Mouse (Mus musculus): Measurements from ENCODE around the gene Usp7.

GRCm38 (mm10) chr16:8771086-8771485 lies 21.0 kb downstream of the Usp7 start:
- TF ChIP-seq CHD1 (IDR thresholded peaks at IDR 0.05; ENCODE audit: low read depth, low read length) (no peak), GATA1 (IDR thresholded peaks at IDR 0.05; ENCODE audit: low read depth, low read length) (no peak), ELF1 (IDR thresholded peaks at IDR 0.05; ENCODE audit: low read depth, low read length) (no peak), CTCF (IDR thresholded peaks at IDR 0.05 in 2 of 3, conservative IDR thresholded peaks at IDR 0.05 in 1 of 3; ENCODE audit: control insufficient read depth in 1 of 3, insufficient read depth in 1 of 3, low read depth in 2 of 3, low read length in 3 of 3, poor library complexity in 1 of 3, severe bottlenecking in 1 of 3) (peak in 2 of 3 experiments; percentile 18 to 37; a peak in 3 of 6 replicates)

All from MEL (cell line).